Mouse (Mus musculus) right cerebral cortex, postnatal 25 days (tissue): ENCODE data around the gene Ap3d1.

Experiments
- DNase-seq: peaks from one replicate; pipeline ENCODE4 v3.0.0; 2022

Gene Ap3d1

DNA sequence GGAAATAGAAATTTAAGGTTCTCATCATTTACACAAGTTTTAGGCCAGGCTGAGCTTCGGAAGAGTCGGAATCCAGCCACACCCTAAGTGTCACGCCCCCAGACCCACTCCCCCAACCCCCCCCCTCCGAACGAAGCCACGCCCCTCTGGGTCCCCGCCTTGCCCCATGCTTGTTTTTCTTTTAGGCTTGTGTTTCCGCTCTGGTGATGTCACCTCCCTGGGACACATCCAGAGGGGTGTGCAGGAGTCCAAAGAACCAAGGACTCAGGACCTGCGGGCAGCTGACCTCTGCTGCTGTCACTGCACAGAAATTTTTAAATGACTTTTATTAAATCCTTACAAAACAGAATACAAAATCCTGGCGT lies 77.1 kb downstream of the Ap3d1 start:
- no peak for DNase-seq

DNA sequence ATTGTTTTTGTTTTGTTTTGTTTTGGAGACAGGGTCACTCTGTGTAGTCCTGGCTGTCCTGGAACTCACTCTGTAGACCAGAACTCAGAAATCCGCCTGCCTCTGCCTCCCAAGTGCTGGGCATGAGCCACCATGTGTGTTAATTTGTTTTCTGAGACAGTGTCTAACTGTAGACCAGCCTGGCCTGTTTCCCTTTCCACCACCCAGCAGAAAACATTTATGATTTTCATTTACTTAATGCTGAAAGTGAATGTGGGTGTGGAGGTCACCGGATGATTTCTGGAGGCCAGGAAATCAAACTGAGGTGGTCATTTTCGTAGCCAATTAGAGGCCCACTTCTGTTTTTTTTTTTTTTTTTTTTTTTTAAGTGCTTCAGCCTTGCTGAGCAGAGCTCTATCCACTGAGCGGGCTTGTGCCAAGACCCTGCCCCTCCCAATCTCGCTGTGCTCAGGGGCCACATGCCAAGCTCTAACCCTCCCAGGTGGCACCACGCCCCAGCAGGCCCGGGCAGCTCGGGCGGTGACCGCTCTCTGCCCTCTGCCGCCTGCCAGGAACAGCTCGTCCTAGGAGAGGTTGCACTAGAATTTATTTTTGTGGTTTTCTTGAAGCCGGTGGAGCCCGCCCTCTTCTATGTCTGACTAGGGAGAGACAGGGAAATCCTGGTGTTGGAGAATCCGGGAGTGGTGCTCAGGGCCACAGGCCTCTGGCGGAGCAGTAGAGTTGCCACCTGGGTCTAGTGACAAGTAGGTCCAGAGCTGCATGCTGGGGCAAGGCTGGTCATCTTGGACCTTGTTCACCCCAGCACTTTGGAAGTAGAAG lies 77.7 kb downstream of the Ap3d1 start:
- peak; percentile 40 for DNase-seq

DNA sequence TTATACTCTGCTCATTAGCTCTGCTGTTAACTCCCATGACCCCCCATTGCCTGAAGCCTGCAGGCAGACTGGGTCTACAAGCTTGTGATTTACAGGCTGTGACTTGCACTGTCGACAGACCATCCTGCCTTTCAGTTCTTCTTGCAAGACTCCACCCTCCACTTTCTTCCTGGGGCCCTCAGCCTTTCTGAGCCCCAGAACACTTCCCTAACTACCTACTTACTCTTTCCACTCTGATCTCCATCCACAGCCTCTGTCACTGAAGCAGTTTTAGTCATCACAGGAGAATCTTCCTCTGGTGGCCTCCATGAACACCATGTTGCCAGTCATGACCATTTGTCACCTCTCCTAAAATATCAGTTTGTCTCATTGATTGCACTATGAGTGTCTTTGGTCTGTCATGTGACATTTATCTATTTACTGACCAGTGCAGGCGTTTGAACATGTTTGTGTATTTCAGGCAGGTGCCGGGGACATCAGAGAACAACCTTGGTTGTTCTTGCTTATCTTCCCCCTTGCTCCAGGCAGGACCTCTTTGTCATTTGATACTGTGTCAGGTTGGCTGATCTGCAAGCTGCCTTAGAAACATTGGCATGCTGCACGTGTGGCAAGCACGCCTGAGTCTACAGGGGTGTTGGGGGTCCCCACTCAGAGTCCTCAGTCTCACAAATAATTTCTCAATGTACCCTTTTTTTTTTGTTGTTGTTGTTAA lies 78.4 kb downstream of the Ap3d1 start:
- DNase-seq = no peak

DNA sequence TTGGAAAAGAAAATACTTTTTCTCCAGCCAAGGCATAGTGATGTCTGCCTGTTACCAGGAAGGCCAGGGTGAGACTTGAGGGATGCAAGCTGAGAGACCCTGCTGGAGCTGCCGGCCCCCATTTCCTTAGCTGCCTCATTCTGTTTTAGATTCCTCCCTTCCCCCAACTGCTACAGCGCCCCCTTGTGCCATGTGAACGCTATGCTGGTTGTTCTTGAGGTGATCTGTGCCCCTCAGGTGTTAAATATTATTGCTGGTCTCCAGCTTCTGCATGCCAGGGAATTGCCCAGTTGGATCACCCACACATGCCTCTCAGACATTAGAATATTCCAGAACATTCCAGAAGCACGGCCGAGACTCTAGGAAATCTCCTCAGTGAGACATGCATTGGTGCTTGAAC lies 80.9 kb downstream of the Ap3d1 start:
- DNase-seq = no peak

DNA sequence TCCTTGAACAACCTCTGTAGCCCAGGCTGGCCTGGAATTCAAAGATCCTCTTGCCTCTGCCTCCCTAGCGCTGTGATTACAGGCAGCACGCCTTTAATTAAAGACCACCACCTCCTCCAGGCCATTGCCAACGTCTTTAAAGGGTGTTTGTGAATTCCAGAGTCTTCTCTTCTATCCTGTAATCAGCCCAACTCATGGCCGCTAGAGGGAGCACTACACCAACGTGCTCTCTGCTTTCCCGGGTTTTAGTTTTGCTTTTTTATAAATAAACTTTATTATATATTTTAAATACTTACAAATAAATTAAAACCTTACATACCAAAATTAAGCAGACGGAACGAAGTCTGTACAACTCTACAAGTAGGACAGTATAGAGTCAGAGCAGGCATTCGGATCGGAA lies 82.9 kb downstream of the Ap3d1 start:
- peak; percentile 67 for DNase-seq

DNA sequence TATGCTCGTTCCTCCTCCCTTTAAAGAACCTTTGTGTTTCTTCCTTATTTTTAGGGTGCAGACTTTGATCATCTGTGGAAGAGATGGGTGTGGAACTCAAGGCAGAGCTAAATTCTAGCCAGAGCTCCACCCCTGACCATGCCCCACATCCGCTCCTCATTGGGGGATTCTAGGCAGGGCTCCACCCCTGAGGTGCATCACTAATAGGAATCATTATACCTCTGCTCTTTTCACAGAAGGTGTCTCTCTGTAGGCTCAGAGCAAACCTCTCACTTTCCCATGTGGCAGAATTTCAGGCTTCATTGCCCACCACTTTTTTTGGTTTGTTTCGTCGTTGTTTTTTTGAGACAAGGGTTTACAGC lies 83.2 kb downstream of the Ap3d1 start:
- DNase-seq = no peak

DNA sequence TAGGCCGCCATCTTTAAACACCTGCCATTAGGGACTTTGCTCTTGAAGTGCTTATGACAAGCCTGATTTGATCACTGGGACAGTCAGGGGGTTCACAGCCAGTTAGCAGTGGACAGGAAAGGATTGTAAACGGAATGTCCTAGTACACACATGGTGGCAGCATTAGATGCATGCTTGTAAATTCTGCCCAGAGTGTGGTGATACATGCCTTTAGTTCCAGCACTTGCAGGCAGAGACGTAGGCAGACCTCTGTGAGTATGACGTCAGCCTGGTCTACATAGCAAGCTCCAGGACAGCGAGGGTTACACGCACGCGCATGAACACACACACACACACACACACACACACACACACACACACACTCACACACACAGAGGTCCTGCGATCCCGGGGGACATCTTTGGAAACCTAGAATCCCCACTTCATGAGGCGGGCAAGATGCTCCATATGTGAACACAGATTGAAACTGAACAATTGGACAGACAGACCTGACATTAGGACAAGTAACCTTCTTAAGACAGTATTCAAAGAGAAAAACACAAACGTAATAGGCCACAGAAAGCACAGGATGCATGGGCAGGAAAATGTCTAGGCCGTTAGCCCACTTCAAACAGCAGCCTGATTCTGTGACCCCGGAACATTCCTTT lies 83.7 kb downstream of the Ap3d1 start:
- no peak for DNase-seq
